Comparison of ENCODE assay signal across 21 mouse cellular contexts in the genomic region with DNA sequence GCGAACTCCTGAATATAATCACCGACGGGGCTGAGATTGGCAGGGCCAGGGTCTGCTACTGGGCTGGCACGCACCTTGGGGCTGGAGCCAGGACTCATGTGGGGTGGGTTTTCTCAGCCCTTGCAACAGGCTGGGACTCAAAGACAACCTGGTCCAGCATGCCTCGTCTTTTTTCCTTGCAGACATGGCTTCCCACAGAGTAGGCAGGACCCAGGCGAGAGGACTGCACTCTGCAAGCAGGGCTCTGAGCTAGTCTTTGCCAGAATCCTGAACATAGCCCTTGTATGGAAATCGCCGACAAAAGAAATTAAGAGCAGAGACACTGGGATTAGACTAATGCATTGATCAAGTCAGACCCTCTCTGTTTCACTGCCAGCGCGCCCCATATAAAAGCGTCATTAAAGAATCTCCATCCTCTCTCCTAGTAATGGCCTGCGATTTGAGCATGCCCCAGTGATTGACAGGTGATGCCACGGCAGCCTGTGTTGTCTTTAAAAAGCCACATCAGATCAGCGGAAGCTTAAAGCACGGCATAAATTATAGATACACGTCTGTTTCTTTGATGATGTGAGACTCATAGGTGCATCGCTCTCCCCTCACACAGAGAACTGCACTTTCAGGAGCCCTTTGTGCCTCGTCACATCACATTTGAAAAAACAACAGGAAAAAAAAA.
DNase-seq lines count a peak whose midpoint lies in the region; ATAC-seq lines count a peak whose summit lies in the region.
"Had no signal": no experiment of that assay in that cellular context is flagged by ENCODE, and none has a peak within 500 bp of the region (broad histone marks: within the 10 kb centered on the region; RNA-seq: fewer than 3 reads in every experiment).

No protein-coding gene starts in this region.

- H3K4me1 ChIP-seq in hindbrain, embryonic 13.5 days (replicated peaks), result peaks cover 22% of the 10 kb centered on the region
- H3K4me1 ChIP-seq in hindbrain, embryonic 12.5 days, result peaks cover 5% of the 10 kb centered on the region; the same call in 1 of the 2 replicates
- peaks cover 26% of the 10 kb centered on the region for H3K4me1 ChIP-seq in neural tube, embryonic 13.5 days (replicated peaks)
- peaks cover 10% of the 10 kb centered on the region for H3K4me1 ChIP-seq in midbrain, embryonic 16.5 days (ENCODE audit: control insufficient read depth, insufficient read depth, low read length)
- H3K4me1 ChIP-seq: embryonic facial prominence, embryonic 13.5 days had no signal

- no peaks in the 10 kb centered on the region for H3K9me3 ChIP-seq in hindbrain, embryonic 13.5 days
- no peaks in the 10 kb centered on the region for H3K9me3 ChIP-seq in hindbrain, embryonic 12.5 days (replicated peaks)
- no peaks in the 10 kb centered on the region for H3K9me3 ChIP-seq in neural tube, embryonic 13.5 days
- no peaks in the 10 kb centered on the region for H3K9me3 ChIP-seq in midbrain, embryonic 16.5 days (replicated peaks; ENCODE audit: control insufficient read depth, low read length, poor library complexity, severe bottlenecking)
- H3K9me3 ChIP-seq: embryonic facial prominence, embryonic 13.5 days; neural tube, embryonic 12.5 days had no signal

- no peaks in the 10 kb centered on the region for H3K36me3 ChIP-seq in hindbrain, embryonic 13.5 days
- H3K36me3 ChIP-seq in hindbrain, embryonic 12.5 days, result no peaks in the 10 kb centered on the region
- H3K36me3 ChIP-seq in neural tube, embryonic 13.5 days, result no peaks in the 10 kb centered on the region
- no peaks in the 10 kb centered on the region for H3K36me3 ChIP-seq in midbrain, embryonic 16.5 days (ENCODE audit: control insufficient read depth, insufficient read depth, low read length)
- H3K36me3 ChIP-seq: embryonic facial prominence, embryonic 13.5 days; neural tube, embryonic 12.5 days had no signal

- WGBS in hindbrain, embryonic 13.5 days, result 54% methylated on average over 18 of the region's 18 CpGs
- 65% methylated on average over 18 of the region's 18 CpGs for WGBS in hindbrain, embryonic 12.5 days
- WGBS in neural tube, embryonic 13.5 days, result 46% methylated on average over 18 of the region's 18 CpGs
- 28% methylated on average over 18 of the region's 18 CpGs for WGBS in midbrain, embryonic 16.5 days

- H3K9ac ChIP-seq in hindbrain, embryonic 13.5 days, result 0 out of 2 replicates have a peak overlapping the region, but pooled peaks have one; percentile 24
- H3K9ac ChIP-seq in hindbrain, embryonic 12.5 days, result no peak overlapping the region
- peak overlapping the region; percentile 47 for H3K9ac ChIP-seq in neural tube, embryonic 13.5 days
- H3K9ac ChIP-seq in midbrain, embryonic 16.5 days (ENCODE audit: low read depth, low read length), result peak overlapping the region; percentile 2; the same call in 1 of the 2 replicates
- H3K9ac ChIP-seq: embryonic facial prominence, embryonic 13.5 days; neural tube, embryonic 12.5 days had no signal

- no peak overlapping the region for H3K27ac ChIP-seq in hindbrain, embryonic 13.5 days
- no peak overlapping the region for H3K27ac ChIP-seq in hindbrain, embryonic 12.5 days
- H3K27ac ChIP-seq in neural tube, embryonic 13.5 days (replicated peaks), result peak overlapping the region; percentile 11; the same call in 1 of the 2 replicates
- no peak overlapping the region for H3K27ac ChIP-seq in midbrain, embryonic 16.5 days (ENCODE audit: low read length)
- H3K27ac ChIP-seq: embryonic facial prominence, embryonic 13.5 days; gastrocnemius, adult 2 months; neural tube, embryonic 12.5 days had no signal

- H3K4me3 ChIP-seq in hindbrain, embryonic 13.5 days, result no peak overlapping the region
- no peak overlapping the region for H3K4me3 ChIP-seq in hindbrain, embryonic 12.5 days
- no peak overlapping the region for H3K4me3 ChIP-seq in neural tube, embryonic 13.5 days
- no peak overlapping the region for H3K4me3 ChIP-seq in midbrain, embryonic 16.5 days (ENCODE audit: low read depth, low read length)
- H3K4me3 ChIP-seq: embryonic facial prominence, embryonic 13.5 days; gastrocnemius, adult 2 months; neural tube, embryonic 12.5 days had no signal

- ATAC-seq in hindbrain, embryonic 13.5 days (ENCODE audit: low FRiP score), result no peak
- no peak for ATAC-seq in hindbrain, embryonic 12.5 days (ENCODE audit: low FRiP score)
- 0 out of 2 replicates have a peak, but pooled peaks have one; percentile 32 for ATAC-seq in neural tube, embryonic 13.5 days (ENCODE audit: low read depth)
- peak; percentile 62 for ATAC-seq in midbrain, embryonic 16.5 days

- no peak overlapping the region for H3K4me2 ChIP-seq in hindbrain, embryonic 13.5 days
- no peak overlapping the region for H3K4me2 ChIP-seq in hindbrain, embryonic 12.5 days (replicated peaks)
- H3K4me2 ChIP-seq in neural tube, embryonic 13.5 days, result 0 out of 2 replicates have a peak overlapping the region, but pooled peaks have one; percentile 5
- H3K4me2 ChIP-seq in midbrain, embryonic 16.5 days (ENCODE audit: low read length), result peak overlapping the region; percentile 34
- H3K4me2 ChIP-seq: embryonic facial prominence, embryonic 13.5 days; neural tube, embryonic 12.5 days had no signal

- DNase-seq in neural tube, embryonic 10.5 days (ENCODE audit: extremely low spot score, low spot score), result no peak
- DNase-seq in gastrocnemius, adult 18-20 months (ENCODE audit: low spot score), result no peak
- no peak for DNase-seq in right cerebral cortex, postnatal 36 days (ENCODE audit: low spot score in 2 of 2)
- DNase-seq: adrenal gland, postnatal 14 days; cerebellum, adult 8-10 months; gastrocnemius, adult 2 months; heart, postnatal 4 days; kidney, adult 18-20 months; kidney, postnatal 25 days; layer of hippocampus, adult 9-11 months; liver; lung, adult 18-20 months; lung, postnatal 36 days; spleen, adult 18-20 months; thymus, adult 18-20 months had no signal

- no peaks in the 10 kb centered on the region for H3K27me3 ChIP-seq in hindbrain, embryonic 13.5 days
- no peaks in the 10 kb centered on the region for H3K27me3 ChIP-seq in hindbrain, embryonic 12.5 days
- no peaks in the 10 kb centered on the region for H3K27me3 ChIP-seq in neural tube, embryonic 13.5 days
- no peaks in the 10 kb centered on the region for H3K27me3 ChIP-seq in midbrain, embryonic 16.5 days (ENCODE audit: control insufficient read depth, insufficient read depth, low read depth, low read length)
- H3K27me3 ChIP-seq: embryonic facial prominence, embryonic 13.5 days; neural tube, embryonic 12.5 days had no signal

Comparison
In these comparisons a context has a peak if more than half of its experiments do, and no peak if none do; other contexts are left out.
1. ATAC-seq: peak in neural tube, embryonic 13.5 days (single experiment) and midbrain, embryonic 16.5 days (single experiment); none in hindbrain, embryonic 13.5 days (single experiment) and hindbrain, embryonic 12.5 days (single experiment).
2. H3K4me2 ChIP-seq: peak in neural tube, embryonic 13.5 days (single experiment) and midbrain, embryonic 16.5 days (single experiment); none in hindbrain, embryonic 13.5 days (single experiment) and hindbrain, embryonic 12.5 days (single experiment).